Mouse (Mus musculus) lung, postnatal 0 days (tissue): ENCODE results near the gene Znrf3.

ENCODE experiments used
- CTCF ChIP-seq: IDR thresholded peaks from 2 replicates; pipeline ENCODE4 v1.5.1; 2016; ENCODE audit warnings: antibody characterized with exemption, mild to moderate bottlenecking
- EP300 ChIP-seq: IDR thresholded peaks from 2 replicates; pipeline ENCODE4 v1.6.1; 2016; ENCODE audit warnings: antibody characterized with exemption, mild to moderate bottlenecking, control low read depth

GRCm38 (mm10) chr11:5430863-5431262 is 13.8 kb downstream of the Znrf3 start:
- TF ChIP-seq EP300 (no peak), CTCF (no peak)
